Mouse (Mus musculus): ENCODE measurements at regions not wholly inside any gene's neighbourhood (a gene's known extent, or its start where the extent isn't known, plus 50 kb on each side); places are given as distances from the start of the nearest gene placed in this dataset.

DNA sequence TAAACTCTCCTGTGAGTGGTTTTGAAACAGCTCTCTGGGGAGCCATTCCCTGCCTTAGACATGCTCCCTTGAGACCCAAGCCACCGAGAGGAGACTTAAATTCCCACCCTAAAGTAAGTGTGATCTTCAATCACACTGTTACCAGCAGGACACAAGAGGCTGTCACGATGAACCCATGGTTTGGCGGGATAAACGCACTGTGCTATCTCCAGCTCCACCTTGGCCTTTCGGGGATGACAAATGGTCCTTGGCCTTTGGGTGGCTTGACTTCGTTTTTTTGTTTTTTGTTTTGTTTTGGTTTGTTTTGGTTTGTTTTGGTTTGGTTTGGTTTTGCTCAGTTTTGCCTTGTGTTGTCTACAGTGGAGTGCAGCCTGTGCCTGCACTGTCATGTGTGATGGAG, 144.7 kb downstream of the Tomm20 start:
- no peak for TF ChIP-seq POLR2A (IDR thresholded peaks at IDR 0.05; ENCODE audit: low read depth, low read length)
- no peak for TF ChIP-seq CTCF (conservative IDR thresholded peaks at IDR 0.05; ENCODE audit: insufficient read depth, insufficient read length, low read depth, low read length)

Data from kidney, adult 2 months (tissue).